Mouse (Mus musculus) retina, postnatal 1 day (tissue): ENCODE measurements around the gene Elmsan1.

ENCODE experiments used
- DNase-seq: peaks from one replicate; pipeline ENCODE4 v3.0.0-alpha.2; 2012

The Elmsan1 gene

GRCm38 (mm10) chr12:84214495-84215175 is 4.0 kb downstream of the Elmsan1 start:
- DNase-seq = peak; percentile 52

DNA sequence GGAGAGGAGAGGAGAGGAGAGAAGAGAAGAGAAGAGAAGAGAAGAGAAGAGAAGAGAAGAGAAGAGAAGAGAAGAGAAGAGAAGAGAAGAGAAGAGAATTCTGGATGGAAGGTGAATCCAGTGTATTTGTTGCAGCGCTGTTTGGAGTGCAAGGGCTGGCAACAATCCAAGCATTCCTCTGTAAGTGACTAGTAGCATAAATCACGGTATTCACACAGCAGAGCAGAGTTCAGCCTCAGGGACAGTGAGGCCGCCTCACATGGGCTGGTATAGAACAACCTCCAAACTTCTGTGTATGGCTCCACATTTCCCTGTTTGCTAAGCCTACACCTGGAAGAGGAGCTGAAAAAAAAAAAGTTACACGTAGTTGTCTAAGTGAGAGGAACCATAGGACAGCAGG is 6.4 kb downstream of the Elmsan1 start:
- DNase-seq = no peak

DNA sequence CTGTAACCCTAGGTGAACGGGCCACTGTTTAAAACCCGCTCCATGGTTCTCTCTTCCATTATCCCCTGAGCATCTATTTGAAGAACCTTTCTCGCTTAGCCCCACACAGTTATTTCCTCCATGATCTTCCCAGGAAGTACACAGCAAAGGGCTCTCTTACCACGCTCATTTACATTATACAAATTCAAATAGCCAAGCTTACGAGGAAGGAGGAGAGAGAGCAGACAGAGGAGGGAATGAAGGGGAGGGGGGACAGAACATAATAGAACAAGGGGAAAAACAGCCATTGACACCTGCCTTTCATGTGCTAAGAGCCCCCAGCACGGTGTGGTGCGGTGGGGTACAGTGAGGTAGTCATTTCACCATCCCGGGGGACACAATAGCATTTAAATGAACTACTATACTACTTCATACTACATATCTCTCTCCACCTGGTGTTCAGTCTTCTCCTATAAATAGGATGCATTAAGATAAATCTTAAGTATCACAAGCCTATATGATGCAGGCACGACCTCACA is 7.6 kb downstream of the Elmsan1 start:
- no peak for DNase-seq

DNA sequence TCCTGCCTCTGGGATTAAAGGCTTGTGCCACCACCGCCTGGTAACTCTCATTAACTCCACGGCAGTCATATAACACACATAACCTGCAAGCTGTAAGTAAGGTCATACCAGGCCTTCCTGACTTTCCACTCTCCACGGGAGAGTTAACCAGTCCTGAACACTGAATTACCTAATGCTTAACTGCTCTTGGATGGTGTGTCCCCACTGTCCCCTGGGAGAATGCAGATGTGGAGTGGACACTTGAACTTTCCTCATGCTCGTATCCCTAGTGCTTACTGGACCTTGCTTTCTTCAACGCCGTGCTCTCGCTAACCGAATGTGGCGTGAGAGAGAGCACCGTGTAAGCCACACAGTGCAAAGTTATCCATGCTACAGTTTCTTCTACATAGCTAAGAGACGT is 8.4 kb downstream of the Elmsan1 start:
- no peak for DNase-seq

DNA sequence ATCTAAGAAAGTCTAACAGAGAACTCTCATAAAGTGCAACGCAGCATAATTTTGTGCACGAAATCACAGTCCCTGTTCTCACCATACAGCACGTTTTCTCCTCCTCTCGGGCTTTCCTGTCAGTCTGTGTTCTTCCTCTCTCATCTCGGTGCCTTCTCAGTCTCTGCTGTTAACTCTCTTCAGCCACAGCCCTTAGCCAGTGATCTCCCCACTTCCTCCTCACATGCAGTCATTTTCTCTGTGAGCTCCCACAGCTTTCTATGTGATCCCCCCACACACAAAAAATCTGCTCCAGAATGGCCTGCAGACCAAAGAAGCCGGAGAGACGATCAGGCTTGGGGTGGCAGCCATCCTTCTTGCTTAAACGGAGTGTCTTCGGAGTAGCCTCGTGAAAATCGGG is 9.6 kb downstream of the Elmsan1 start:
- no peak for DNase-seq

DNA sequence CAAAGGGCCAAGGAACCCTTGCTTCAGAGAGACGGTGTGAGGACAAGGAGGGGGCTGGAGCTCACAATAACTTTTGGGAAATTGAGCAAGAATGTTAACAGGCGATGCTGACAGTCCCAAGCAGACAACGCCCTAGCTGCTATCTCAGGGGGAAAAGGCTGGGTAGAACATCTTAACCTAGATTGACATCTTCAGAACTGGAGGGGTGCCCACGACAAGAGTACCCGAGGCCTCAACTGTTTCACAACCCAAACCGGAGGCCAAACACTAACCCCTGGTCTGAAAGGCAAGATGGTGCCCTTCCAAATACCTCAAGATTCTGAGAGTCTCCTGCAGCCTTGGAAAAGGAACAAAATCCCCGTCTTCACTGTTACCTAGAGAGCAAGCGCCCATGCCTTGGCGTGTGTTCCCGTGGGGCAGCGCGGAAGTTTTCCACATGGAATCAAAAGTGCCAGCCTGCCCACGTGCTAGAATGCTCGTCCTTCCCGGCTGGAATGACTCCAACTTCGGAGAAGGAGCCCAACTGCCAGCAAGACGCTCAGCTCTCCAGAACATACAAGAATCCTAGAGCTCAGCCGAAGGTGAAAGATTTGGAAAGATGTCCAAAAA is 11.4 kb downstream of the Elmsan1 start:
- no peak for DNase-seq

GRCm38 (mm10) chr12:84206525-84206924 is 12.2 kb downstream of the Elmsan1 start:
- no peak for DNase-seq

GRCm38 (mm10) chr12:84205659-84206185 is 13.0 kb downstream of the Elmsan1 start:
- no peak for DNase-seq

GRCm38 (mm10) chr12:84204662-84205061 is 14.0 kb downstream of the Elmsan1 start:
- DNase-seq = no peak

DNA sequence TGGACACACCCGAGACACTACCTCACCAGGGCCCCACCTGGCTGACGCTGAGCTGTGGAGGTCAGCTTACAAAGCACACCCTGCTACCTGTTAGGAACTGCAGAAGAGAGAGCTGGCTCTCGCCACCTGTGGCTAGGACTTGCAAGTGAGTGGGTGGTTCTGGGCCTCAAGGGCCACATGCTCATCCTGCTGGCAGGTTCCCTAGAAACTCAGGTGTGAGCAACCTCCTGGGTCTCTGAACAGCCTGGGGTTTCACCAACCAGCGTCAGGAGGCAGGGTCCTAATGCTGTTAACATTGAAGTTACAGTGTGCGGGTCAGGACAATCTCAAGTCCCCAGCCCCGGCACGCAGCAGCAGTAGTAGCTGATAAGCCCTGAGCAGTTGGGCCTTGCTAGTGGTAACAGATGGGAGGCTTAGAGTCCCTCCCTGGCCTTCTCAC is 14.9 kb downstream of the Elmsan1 start:
- no peak for DNase-seq

DNA sequence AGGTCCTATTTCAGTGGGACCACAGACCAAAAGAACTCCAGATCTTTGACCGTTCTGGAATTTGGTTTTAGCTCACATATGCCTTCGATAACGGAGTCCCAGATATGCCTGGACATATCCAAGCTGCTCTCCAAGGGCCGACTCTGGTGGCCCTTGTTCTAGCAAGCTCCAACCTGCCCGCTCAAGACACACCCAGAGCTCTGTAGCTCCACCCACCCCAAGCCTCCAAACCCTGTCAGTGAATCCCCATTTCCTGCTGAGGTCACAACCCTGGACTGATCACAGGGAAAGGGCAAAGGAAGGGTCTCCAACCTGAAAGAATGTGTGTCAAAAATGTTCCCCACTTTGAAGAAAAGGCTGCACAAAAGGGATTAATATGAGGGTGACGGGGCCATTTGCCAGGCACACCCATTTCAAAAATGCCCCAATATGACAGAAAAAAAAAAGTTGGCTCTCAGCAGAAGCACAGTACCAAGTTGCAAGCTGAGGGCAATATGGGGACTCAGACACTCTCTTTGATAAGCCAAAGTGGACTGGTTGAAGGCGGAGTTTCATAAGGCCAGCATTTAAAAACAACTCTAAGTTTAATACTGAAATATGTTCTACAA is 15.4 kb downstream of the Elmsan1 start:
- no peak for DNase-seq

DNA sequence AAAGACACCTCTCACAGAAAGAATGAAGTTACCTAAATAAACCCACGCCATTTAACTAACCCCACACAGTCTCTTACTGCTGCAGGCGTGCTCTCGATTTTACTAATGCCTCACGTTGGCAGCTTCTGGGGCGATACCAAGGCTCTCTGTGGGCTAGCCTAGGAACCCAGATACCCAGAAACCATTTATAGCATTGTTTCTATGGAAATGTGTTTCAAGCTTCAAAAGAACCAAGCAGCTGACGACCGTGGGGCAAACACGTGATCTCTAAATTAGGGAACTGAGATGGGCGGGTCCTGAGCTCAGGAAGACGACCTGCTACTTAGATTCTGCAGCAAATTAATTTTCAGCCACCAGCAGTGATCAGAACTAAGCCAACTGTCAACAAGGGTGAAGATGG is 16.1 kb downstream of the Elmsan1 start:
- no peak for DNase-seq

DNA sequence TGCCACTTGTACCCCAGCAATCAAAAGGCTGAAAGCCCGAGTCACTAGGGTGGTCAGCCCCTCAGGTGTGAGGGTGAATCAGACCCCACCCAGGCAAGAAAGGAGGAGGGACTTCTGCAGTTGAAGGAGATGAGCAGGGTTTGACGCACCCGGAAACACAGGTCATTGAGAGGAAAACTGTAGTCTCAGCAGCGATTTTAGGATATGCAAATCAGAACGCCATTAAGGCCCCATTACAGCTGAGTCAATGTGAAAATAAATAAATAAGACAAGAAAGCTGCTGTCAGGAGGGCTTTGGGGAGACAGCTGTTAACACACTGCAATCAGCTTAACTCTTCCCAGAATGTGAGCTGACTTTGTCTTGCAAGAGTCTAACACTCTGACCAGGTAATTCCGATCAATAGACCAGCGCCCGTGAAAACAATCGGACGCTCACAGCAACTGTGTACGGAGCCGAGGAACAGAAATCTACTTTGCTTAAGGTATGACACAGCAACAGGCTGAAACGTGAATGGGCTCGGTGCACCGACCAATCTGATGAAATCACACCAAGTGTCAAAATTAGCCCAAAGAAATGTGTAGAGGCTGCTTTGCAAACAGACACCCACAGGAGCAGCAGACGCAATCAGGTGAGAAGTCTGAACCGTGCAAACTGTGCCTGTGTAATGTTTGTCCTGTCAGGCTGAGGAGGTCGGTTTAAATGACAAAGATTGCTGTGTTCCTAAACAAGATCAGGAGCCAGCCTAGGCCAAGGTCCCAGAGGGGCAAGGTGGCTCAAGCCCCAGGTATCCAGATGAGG is 16.8 kb downstream of the Elmsan1 start:
- DNase-seq = no peak

GRCm38 (mm10) chr12:84201222-84201621 is 17.5 kb downstream of the Elmsan1 start:
- no peak for DNase-seq

DNA sequence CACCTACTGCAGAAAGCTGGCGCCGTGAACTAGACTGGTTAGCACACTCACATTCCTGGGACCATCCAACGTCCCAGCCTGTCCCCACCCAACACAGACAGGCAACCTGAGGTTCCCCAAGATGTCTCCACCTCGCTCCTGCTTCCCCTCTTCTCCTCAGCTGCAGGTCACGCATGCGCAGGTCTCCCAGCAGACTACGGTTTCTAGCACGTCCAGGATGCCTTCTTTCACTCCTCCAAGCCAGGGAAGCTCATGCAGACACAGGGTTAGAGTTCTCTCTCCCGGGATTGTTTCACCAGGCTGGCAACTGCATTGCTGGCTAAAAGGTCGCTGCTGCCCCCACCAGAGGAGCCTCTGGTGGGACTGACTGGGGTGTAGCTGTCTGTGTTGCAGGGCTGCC is 19.8 kb downstream of the Elmsan1 start:
- DNase-seq = no peak

DNA sequence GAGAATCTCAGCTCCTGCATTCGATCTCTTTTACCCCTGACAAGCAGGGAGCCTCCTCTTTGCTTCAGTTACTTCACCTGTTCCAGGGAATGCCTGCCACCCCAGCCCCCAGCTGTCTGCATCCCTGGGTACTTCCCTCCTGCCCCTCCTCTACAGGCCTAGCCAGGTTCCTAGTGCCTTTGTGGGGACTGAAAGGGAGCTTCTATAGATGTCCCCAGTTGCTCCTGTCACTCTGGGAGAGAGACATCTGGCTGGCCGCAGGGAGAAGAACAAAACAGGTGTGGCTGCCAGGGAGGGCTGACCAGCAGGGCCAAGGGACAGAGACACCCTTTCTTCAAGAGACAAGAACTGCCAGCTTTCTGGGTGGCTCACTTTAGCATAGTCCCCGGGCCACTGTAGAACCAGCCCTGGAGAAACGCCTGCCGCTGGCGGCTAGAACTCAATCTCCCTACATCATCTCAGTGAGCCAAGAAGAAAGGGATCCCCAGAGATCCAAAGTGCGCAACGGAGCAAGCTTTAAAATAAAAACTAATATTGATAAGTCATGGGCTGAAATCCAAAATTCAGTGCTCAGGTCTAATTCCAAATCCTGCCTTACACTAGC is 20.5 kb downstream of the Elmsan1 start:
- no peak for DNase-seq

DNA sequence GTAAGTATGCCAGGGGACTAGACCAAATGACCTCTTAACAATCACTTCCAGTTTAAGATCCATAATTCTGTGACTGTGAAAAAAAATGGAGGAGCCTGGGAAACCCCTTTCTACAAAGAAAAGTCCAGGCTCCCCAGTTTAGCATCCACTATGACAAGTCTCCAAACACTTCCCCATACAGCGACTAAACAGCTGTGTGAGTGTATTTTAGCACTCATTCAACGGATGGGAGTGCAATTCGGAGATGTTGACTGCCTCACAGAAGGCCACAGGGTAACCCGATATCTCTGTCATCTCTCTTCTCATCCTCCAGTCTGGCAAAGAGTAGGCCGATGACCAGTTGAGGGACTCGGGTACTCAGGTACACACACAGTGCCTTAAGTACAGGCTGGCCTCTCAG is 23.5 kb downstream of the Elmsan1 start:
- no peak for DNase-seq

GRCm38 (mm10) chr12:84194400-84195109 is 24.1 kb downstream of the Elmsan1 start:
- no peak for DNase-seq

DNA sequence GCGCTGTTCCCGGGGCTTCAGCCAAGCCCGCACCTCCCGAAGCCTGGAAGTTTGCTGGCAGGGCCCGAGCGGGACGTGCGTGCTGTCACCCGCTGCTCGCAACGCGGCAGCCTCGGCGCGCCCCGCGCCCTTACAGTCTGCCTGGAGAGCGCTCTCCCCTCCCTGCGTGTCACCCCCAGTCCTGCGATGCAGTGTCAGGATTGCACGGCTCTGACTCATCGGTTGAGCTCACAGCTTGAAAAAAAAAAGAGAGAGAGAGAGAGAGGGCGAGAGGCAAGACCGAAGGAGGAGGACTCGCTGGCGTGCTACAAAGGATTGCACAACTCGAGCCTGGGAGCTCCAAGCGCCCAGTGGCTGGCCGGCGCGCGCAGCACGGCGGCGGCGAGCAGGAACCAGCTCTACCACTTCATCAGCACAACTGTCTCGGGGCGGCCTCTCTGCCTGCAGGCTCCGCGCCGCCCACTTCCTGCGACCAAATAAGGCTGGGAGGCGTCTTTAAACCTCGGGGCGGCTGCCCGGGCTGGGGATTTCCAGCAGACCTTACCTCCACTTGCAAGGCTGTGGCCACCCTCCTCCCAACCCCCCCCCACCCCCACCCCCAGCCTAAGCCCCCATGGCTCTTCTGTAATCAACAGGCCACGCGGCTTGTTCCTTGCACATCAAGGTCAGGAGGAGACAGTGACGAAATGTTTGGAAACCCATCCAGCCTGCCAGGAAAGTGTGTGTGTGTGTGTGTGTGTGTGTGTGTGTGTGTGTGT is 24.9 kb downstream of the Elmsan1 start:
- DNase-seq = peak; percentile 95

GRCm38 (mm10) chr12:84192741-84193641 is 25.7 kb downstream of the Elmsan1 start:
- peak; percentile 88 for DNase-seq
